Mouse (Mus musculus) embryonic facial prominence, embryonic 11.5 days (tissue): ENCODE measurements around the gene Ndrg4. TPM values are rescaled to one million over a fixed set of nuclear protein-coding genes. Genes with fewer than 3 reads are reported as not detected.

Experiments used
- ATAC-seq: fragments of 200-750 bp; cut with Nextera tagmentation; replicated peaks from 2 replicates; pipeline ENCODE4 v1.8.0; 2017; ENCODE audit warnings: low read depth; ENCODE audit not compliant: insufficient number of reproducible peaks, low FRiP score, low TSS enrichment
- DNase-seq: peaks from one replicate; pipeline ENCODE4 v3.0.0-alpha.2; 2015; ENCODE audit warnings: low spot score
- H3K27ac ChIP-seq: fragments of 300-500 bp; sonication (generic); replicated peaks from 2 replicates; pipeline ENCODE4 v1.5.1; 2014; ENCODE audit warnings: mild to moderate bottlenecking, low read depth, low read length, control low read depth
- H3K27me3 ChIP-seq: fragments of 300-500 bp; sonication (generic); 2 replicates; pipeline ENCODE4 v1.6.1; 2014; ENCODE audit warnings: mild to moderate bottlenecking, low read length, moderate library complexity, mixed read lengths; ENCODE audit not compliant: control insufficient read depth, insufficient read depth
- H3K36me3 ChIP-seq: fragments of 300-500 bp; sonication (generic); replicated peaks from 2 replicates; pipeline ENCODE4 v1.6.1; 2014; ENCODE audit warnings: low read depth, mild to moderate bottlenecking, low read length, moderate library complexity, mixed read lengths; ENCODE audit not compliant: control insufficient read depth, insufficient read depth
- H3K4me1 ChIP-seq: fragments of 300-500 bp; sonication (generic); 2 replicates; pipeline ENCODE4 v1.6.1; 2014; ENCODE audit warnings: low read length, mixed read lengths; ENCODE audit not compliant: control insufficient read depth, insufficient read depth
- H3K4me2 ChIP-seq: fragments of 300-500 bp; sonication (generic); 2 replicates; pipeline ENCODE4 v1.6.1; 2014; ENCODE audit warnings: low read depth, mild to moderate bottlenecking, control low read depth, low read length, moderate library complexity
- H3K4me3 ChIP-seq: fragments of 300-500 bp; sonication (generic); 2 replicates; pipeline ENCODE4 v1.5.1; 2014; ENCODE audit warnings: low read depth, low read length, control low read depth
- H3K9ac ChIP-seq: fragments of 300-500 bp; sonication (generic); replicated peaks from 2 replicates; pipeline ENCODE4 v1.6.1; 2014; ENCODE audit warnings: mild to moderate bottlenecking, control low read depth, low read length
- H3K9me3 ChIP-seq: fragments of 300-500 bp; sonication (generic); replicated peaks from 2 replicates; pipeline ENCODE4 v1.6.1; 2016; ENCODE audit warnings: mild to moderate bottlenecking, low read length, inconsistent platforms, mixed read lengths; ENCODE audit not compliant: control insufficient read depth
- WGBS: fragments of 180-500 bp; shearing (Covaris S2); extraction: QIAGEN DNeasy Blood & Tissue Kit; methylation state at CpG from one replicate; pipeline ENCODE4 v1.1.7; 2014; 5-methylcytosine and 5-hydroxymethylcytosine counted together
- polyA plus RNA-seq: library from polyadenylated mRNA; unstranded; fragments of >200 nt; fragmentation: Nextera tagmentation; extraction: Ambion mirVana; gene quantifications from 2 replicates; pipeline ENCODE4 v1.2.1, GENCODE M21; 2014

The Ndrg4 gene
- polyA plus RNA-seq, 1 experiment from 2014 or later, result 21.2 TPM

DNA sequence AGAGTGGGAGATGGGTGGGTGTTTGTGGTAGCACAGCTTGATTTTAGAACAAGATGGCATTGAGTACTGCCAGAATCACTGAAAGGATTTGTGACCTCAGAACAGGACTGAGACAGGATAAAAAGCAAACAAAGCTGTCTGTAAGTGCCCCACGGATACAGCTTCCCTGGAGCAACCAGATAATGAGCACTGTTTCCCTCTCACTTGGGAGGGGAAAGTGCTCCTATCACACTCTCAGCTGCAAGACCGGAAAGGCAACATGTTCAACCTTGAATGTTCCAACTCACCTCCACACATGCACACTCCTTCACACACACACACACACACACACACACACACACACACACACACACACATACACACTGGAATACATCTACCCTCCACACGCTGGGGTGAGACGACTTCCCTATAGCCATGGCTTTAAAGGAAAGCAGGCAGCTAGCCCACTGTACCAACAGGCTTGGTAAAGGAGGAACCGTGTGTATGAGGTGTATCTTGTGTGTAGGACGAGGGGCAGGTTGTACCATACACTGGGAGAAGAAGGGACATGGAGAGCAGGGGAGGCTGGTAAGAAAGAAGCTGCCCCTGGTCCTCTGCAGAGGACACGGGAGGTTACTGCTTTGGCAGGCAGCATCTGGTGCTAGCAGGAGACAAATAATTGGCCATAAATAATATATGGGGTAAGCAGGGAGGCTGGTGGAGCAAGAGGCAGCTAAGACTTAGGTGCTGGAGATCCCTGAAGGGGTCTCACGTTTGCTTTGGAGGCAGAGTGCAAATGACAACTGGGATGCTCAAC is 8.4 kb upstream of the Ndrg4 start:
- WGBS, result 61% methylated on average over 8 of the region's 8 CpGs
- ATAC-seq (peak; percentile 53; the same call in 1 of the 2 replicates), DNase-seq (no peak)
- H3K27ac ChIP-seq, result no peak overlapping the region
- no peaks in the 10 kb centered on the region for H3K4me1 ChIP-seq
- H3K9ac ChIP-seq, result no peak overlapping the region
- H3K4me2 ChIP-seq, result no peak overlapping the region
- no peaks in the 10 kb centered on the region for H3K9me3 ChIP-seq
- H3K36me3 ChIP-seq, result no peaks in the 10 kb centered on the region
- H3K4me3 ChIP-seq, result no peak overlapping the region
- no peaks in the 10 kb centered on the region for H3K27me3 ChIP-seq

- no peaks in the 10 kb centered on the region for H3K9me3 ChIP-seq
- H3K27ac ChIP-seq, result no peak overlapping the region
- ATAC-seq (no peak), DNase-seq (no peak)
- H3K4me2 ChIP-seq, result no peak overlapping the region
- 88% methylated on average over 2 of the region's 2 CpGs for WGBS
- H3K4me1 ChIP-seq, result no peaks in the 10 kb centered on the region
- no peaks in the 10 kb centered on the region for H3K27me3 ChIP-seq
- H3K36me3 ChIP-seq, result no peaks in the 10 kb centered on the region
- H3K9ac ChIP-seq, result no peak overlapping the region
- H3K4me3 ChIP-seq, result no peak overlapping the region
Observed at GRCm38 (mm10) chr8:95669967-95670366, 6.8 kb upstream of the Ndrg4 start.

DNA sequence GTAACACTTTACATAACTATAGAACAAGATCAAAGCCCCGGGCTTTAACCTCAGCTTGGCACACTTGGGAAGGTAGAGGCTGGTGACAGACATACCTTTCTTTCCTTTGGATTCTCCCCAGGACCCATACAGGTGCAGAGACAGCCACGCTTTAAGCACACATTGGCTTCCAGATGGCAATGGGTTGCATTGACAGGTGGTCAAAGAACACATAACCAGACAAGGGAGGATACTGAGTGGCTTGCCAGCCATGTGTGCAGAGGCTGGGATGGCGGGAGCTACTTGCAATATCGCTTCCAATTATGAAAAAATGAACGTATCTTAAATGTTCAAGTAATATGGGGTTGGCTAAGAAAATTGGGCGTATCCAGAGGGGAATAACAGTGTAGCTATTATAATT is 4.9 kb upstream of the Ndrg4 start:
- Histone ChIP-seq H3K4me3 (no peak overlapping the region), H3K4me2 (no peak overlapping the region), H3K9ac (no peak overlapping the region), H3K9me3 (no peaks in the 10 kb centered on the region), H3K36me3 (no peaks in the 10 kb centered on the region), H3K4me1 (no peaks in the 10 kb centered on the region), H3K27ac (no peak overlapping the region), H3K27me3 (peaks cover 8% of the 10 kb centered on the region; the same call in 1 of the 2 replicates)
- no peak for ATAC-seq
- WGBS, result 83% methylated on average over 6 of the region's 6 CpGs
- DNase-seq, result no peak

DNA sequence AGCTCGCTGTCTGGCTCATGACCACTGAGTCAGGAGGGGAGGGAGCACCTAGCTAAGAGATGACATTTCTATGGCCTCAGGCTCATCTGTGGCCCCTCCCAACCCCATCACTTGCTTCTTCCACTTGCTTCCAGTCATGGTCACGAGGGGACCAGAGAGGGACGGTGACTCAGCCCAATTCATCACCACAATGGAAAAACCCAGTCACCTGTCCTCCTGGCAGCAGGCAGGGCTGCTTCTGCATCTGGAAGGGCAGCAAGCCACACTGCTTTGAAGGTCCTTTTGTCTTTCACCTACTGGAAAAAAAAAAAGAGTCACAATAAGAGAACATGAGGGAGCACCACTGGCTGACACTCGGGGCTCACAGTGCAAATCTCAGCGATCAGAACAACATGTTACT is 4.0 kb upstream of the Ndrg4 start:
- WGBS, result 82% methylated on average over 5 of the region's 5 CpGs
- H3K4me1 ChIP-seq, result peaks cover 3% of the 10 kb centered on the region; the same call in 1 of the 2 replicates
- H3K4me3 ChIP-seq, result no peak overlapping the region
- no peaks in the 10 kb centered on the region for H3K36me3 ChIP-seq
- H3K27me3 ChIP-seq, result peaks cover 16% of the 10 kb centered on the region
- H3K4me2 ChIP-seq, result no peak overlapping the region
- no peak for ATAC-seq
- no peaks in the 10 kb centered on the region for H3K9me3 ChIP-seq
- DNase-seq, result no peak
- H3K27ac ChIP-seq, result no peak overlapping the region
- no peak overlapping the region for H3K9ac ChIP-seq

DNA sequence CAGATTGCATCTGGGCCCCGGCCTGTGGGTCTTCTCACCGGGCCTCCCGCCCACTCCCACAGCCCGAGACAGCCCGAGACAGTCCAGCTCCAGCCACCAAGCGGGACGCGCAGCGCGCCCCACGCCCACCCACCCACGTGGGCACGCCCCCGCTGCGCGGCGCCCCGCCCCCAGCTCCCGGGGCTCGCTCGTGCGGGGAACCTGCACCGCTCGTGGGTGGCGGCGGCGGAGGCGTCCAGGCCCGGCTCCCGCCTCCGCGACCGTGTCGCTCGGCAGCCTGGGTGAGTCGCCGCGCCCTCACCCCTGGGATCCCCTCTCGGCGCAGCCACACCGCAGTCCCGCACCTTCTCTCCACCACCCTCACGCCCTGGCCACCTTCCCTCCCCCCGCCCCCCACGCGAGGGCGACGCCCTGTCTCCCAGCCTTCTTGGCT is 827 bp downstream of the Ndrg4 start:
- no peak for DNase-seq
- Histone ChIP-seq H3K4me1 (peaks cover 3% of the 10 kb centered on the region; the same call in 1 of the 2 replicates), H3K36me3 (no peaks in the 10 kb centered on the region), H3K27me3 (peaks cover 31% of the 10 kb centered on the region), H3K4me2 (peak overlapping the region; percentile 94), H3K27ac (no peak overlapping the region), H3K9me3 (no peaks in the 10 kb centered on the region), H3K9ac (peak overlapping the region; percentile 53), H3K4me3 (peak overlapping the region; percentile 52)
- ATAC-seq, result no peak
- under 1% methylated on average over 38 of the region's 48 CpGs for WGBS

DNA sequence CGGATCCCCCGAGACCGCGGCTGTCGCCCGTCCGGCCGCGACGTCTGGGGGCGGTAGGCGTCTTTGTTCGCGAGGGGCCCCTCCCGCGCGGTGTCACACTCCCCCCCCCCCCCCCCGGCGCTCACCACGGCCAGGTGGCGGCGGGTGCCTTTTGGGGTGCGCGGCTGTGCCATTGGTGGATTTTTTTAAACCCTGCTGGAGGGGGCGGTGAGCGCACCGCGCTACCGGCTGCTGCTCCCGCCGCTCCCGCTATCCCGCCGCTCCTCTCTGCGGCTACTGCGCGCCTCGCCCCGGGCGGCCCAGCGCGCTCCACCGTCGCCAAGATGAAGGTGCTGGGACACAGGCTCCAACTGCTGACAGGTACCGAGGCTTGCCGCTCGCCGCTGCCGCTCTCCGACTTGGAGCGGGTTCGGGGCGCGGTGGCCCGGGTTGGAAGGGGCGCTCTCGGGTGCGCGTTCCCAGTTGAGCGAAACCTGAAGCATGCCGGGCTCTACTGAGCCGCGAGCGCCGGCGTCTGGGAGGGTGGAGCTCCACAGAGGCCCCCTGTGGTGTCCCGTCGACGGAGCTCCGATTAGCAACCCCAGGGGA is 1.3 kb downstream of the Ndrg4 start:
- Histone ChIP-seq H3K9me3 (no peaks in the 10 kb centered on the region), H3K27me3 (peaks cover 31% of the 10 kb centered on the region), H3K4me2 (peak overlapping the region; percentile 94), H3K4me3 (peak overlapping the region; percentile 52), H3K9ac (peak overlapping the region; percentile 53), H3K27ac (no peak overlapping the region), H3K36me3 (no peaks in the 10 kb centered on the region), H3K4me1 (peaks cover 3% of the 10 kb centered on the region; the same call in 1 of the 2 replicates)
- ATAC-seq (0 out of 2 replicates have a peak, but pooled peaks have one; percentile 30), DNase-seq (peak; percentile 36)
- WGBS, result under 1% methylated on average over 60 of the region's 70 CpGs

GRCm38 (mm10) chr8:95688073-95688672 is 11.4 kb downstream of the Ndrg4 start:
- Histone ChIP-seq H3K9ac (no peak overlapping the region), H3K4me3 (no peak overlapping the region), H3K27ac (no peak overlapping the region), H3K36me3 (no peaks in the 10 kb centered on the region), H3K9me3 (no peaks in the 10 kb centered on the region), H3K27me3 (no peaks in the 10 kb centered on the region), H3K4me2 (no peak overlapping the region), H3K4me1 (no peaks in the 10 kb centered on the region)
- WGBS, result 77% methylated on average over 10 of the region's 10 CpGs
- DNase-seq (no peak), ATAC-seq (no peak)
